Mouse (Mus musculus): Measurements from ENCODE around the gene Zfp941.

Zfp941 gene

DNA sequence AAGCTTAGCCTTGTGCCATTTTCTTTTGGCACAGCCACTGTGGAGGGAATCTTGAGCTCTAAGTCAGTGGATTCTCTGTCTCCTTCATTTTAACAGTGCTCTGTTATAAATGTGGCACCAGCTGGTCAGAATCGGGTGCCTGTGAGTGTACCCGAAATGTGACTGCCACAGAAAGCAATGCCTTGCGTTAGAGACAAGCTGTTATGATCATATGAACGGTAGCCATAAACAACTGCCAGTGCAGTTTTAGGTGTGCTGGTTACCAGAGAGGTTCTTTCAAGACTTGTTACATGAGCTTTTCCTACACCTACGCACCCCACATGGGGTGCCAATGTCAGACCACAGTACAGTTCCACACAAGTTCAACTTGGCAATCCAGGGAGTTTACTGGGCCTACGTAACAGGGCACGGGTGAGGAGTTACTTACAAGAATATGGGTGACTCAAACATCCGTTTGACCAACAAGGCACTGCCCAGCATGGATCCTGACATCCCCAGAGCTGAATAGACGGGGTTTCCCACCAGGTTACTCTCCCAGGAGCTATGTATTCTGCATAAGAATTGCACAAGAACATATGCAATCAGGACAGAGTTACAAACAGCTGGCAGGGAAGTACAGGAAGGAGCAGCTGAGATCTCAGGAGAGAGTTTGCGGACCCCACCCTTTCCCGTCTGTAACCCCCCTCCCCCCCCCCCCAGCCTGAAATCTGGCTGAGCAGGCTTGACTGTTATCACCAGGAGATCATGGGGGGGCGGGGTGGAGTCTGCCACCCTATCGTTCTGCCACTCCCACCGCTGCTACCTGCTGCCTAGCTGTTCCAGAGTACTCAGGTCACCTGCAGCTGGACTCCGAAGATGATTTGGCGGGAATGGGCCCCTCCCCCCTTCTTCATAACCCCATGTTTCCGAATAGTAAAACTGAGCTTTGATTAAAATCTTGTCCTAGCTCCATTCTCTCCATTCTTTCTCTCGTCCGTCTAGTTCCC lies 19.1 kb upstream of the Zfp941 start:
- no peak for DNase-seq (ENCODE audit: low spot score)

GRCm38 (mm10) chr7:140839556-140839955 lies 17.6 kb upstream of the Zfp941 start:
- DNase-seq (ENCODE audit: low spot score) = no peak

DNA sequence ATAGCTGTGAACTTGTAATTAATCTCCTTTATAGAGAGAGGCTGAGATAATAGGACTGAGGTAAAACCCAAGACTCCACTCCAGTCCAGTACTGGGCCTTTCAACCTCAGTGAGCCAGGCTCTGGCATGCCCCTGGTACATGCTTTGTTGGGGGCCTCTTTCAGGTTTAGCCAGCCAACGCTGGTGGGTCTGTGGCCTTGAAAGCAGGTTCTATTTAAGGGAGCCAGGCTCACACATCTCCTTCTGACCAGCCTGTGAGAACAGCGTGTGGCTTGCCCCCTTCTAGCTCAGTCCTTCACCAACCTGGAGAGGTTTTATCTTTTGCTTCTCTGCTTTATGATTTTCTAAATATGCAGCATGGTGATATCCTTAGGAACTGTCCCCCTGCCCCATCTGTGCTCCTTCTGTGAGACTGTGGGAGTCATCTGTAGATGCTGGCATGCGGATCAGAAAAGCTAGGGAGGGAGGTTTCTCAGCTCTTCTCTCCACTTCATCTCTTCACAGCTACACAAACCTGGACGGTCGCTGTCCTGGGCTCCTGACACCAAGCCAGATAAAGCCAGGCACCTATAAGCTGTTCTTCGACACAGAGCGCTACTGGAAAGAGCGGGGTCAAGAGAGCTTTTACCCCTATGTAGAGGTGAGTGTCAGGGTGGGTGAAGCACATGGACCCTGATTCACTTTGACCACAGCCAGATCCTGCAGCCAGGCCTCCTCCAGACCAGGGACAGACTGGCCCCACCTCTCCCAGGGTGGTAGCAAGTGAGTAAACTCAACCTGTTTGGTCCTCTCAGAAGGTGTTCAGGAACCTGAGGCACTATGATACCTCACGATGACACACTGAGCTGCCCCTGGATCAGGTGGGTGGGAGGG lies 14.5 kb upstream of the Zfp941 start:
- no peak for DNase-seq (ENCODE audit: low spot score)

DNA sequence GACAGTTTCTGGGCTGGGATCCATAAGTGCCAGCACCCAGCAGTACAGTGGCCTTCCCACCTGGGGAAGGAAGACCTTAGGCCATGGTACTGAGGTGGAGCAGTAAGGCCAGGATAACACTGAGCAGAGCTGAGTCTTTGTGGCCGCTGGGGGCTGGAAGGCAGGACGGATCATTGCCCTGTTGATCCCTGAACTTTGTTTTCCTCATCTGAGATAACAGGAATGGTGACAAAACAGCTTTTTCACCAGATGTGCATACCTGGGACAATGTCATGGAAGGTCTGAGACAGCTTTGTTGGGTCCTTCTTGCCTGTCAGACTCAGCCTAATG lies 13.7 kb upstream of the Zfp941 start:
- no peak for DNase-seq (ENCODE audit: low spot score)

DNA sequence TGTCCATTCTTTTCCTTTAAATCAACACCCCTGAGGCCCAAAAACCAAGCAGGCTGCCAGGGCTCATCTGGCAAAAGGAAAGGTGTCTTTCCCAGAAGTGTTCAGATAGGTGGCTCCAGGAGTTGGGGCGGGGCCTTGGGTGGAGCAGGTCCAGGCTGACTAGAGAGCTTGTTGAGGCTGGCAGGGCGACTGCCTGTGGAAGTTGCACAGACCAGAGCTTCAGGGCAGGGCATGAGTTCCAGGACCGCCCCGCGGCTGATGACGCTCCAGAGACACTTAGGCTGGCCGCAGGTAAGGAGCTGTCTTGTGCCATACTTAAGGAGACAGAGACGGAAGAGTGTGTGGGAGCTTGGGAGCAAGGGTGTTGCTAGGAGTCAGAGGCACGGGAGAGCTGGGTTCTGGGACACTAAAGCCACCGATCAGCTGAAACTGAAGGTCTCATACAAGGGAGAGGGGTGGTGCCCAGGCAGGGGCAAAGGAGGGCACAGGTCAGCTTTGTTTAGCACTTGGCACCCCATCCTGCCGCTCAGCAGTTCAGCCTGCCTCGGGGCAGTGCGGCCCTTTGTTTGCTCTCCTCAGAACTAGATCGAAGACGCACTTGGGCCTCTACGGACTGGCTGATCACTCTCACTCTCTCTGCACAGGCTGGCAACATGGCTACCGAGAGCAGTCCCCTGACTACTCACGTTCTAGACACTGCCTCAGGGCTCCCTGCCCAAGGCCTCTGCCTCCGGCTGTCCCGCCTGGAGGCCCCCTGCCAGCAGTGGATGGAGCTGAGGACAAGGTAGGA lies 13.2 kb upstream of the Zfp941 start, which contains the start of gene Urah:
Gene Urah (plus strand): TSS at position 51 of the 790 bp plus-strand sequence.
- peak; percentile 74 for DNase-seq (ENCODE audit: low spot score)

DNA sequence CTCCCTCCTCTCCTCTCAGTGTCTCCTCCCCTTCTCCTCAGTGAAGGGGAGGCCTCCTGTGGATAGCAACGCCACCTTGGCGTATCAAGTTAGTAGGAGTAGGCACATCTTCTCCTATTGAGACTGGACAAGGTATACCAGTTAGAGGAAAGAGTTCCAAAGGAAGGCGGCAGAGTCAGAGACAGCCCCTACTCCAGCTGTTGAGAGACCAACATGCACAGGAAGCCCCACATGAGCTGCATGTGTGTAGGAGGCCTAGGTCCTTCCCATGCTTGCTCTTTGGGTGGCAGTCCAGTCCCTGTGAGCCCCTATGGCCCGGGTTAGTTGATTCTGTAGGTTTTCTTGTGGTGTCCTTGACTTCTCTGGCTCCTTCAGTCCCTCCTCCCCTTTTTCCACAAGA lies 11.4 kb upstream of the Zfp941 start:
- no peak for DNase-seq (ENCODE audit: low spot score)

DNA sequence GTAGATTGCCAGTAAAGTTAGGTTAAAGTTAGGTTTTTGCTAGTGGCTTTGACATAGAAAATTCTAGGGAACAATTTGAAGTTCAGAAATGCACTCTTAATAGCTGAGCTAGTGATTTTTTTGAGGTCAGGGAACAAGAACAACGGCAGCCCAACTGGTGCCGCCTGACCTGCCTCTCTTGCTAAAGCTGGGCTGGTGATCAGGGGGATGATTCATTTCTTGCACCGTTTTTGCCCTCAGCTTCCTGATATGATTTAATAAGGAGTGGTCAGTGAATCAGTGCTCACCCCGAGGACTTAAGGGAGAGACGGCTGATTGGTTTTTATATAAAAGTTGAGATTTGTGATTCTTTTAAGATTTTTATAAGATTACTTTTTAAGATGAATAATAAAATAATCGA lies 9.5 kb upstream of the Zfp941 start:
- DNase-seq (ENCODE audit: low spot score) = no peak

DNA sequence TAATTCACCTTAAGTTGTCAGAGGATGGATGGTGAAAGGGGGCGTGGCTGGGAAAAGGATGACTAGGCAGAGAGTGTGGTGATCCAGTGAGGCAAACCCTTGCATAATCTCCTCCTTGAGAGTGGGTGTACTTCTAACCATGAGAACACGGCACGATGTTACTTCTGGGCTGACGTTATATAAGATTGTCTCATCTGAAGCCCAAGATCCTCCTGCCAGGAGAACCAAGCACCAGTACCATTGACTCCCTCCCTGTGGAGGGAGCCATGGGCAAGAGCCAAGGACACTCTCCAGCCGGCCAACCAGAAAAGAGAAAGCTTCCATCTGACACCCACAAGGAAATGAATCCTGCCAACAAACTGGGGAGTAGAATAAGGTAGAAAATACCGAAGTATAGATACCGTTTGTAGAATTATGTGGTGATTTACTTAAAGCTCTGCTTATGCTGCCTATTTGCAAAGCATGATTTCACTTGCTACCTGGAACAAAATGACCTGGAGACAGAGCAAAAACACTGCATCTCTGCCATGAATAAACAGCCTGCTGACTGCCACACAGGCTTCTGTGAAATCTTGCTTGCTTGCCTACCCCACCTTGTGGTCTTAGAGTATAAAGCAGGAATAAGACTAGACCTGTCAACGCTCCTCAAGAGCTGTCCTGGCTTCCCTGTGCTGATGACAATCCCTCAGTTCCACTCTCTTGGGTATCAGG lies 6.3 kb upstream of the Zfp941 start:
- DNase-seq (ENCODE audit: low spot score) = peak; percentile 60

- no peak for DNase-seq (ENCODE audit: low spot score)
These were observed 753 bp upstream of the Zfp941 start for GRCm38 (mm10) chr7:140822731-140823130.

DNA sequence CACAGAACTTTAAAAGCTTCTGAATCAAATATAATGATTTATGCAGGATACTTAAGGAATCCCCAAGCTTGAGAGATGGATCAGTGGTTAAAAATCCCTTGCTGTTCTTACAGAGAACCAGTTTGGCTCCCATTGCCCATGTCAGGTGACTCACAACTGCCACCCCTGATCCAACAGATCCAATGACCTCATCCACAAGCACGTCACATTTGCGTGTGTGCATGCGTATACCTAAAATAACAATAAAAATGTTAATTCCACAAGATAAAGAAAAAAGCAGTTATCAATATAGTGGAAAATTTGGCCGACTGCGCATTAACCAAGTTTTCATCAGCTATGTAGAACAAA lies 699 bp downstream of the Zfp941 start:
- DNase-seq (ENCODE audit: low spot score) = no peak

- DNase-seq (ENCODE audit: low spot score) = no peak
These were observed 1.8 kb downstream of the Zfp941 start for GRCm38 (mm10) chr7:140820173-140820572.

- no peak for DNase-seq (ENCODE audit: low spot score)
These were observed 9.1 kb downstream of the Zfp941 start for GRCm38 (mm10) chr7:140812850-140813249.

DNA sequence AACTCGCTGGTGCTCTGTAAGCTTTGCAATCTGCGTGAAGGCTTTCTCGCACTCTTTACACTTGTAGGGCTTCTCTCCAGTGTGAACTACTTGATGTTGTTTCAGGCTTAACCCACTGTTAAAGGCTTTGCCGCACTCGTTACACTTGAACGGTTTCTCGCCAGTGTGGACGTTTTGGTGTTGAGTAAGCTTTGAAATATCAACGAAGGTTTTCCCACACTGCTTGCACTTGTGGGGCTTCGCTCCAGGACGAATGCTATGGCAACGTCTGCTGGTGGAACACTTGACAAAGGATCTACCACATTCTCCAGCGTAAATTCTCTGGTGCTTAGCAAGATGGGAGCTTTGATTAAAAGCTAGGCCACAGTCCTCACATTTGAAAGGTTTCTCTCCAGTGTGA lies 10.3 kb downstream of the Zfp941 start:
- DNase-seq (ENCODE audit: low spot score) = no peak

GRCm38 (mm10) chr7:140810496-140810895 lies 11.5 kb downstream of the Zfp941 start:
- no peak for DNase-seq (ENCODE audit: low spot score)

DNA sequence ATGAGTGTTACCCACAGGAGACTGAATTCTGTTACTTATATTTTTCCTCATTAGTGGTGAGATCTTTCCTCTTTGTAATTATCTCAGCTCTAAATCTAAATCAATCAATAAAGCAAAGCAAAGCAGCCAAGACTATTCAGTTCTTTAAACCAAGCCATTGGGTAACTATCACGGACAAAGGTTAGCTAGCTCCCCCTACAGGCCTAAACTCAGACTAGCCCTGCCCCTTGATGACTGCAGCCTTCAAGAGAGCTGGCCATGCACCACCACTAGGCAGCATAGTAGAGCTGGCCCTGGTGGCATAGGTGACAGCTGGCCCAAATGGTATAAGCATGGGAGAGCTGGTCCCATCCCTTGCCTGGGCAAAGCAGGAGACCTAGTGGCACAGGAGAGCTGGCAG lies 16.3 kb downstream of the Zfp941 start:
- DNase-seq (ENCODE audit: low spot score) = peak; percentile 59

DNA sequence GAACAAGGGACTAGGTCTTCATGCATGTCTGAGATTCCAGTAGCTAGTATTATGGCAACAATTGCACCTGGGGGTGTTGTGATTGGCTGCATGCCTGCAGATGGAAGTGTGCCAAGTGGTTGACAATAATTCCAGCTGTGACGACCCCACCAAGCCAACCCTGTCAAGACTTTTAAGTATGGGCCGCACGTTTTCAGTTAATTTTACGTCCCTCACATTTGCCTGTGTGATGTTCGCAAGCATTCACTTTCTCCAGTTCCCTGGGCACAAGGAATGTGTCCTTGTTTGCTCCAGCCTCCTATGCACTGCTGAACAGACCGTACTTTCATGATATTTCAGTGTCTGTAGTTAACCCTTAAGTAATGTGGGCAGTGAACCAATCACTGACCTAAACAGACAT lies 19.3 kb downstream of the Zfp941 start:
- no peak for DNase-seq (ENCODE audit: low spot score)

DNA sequence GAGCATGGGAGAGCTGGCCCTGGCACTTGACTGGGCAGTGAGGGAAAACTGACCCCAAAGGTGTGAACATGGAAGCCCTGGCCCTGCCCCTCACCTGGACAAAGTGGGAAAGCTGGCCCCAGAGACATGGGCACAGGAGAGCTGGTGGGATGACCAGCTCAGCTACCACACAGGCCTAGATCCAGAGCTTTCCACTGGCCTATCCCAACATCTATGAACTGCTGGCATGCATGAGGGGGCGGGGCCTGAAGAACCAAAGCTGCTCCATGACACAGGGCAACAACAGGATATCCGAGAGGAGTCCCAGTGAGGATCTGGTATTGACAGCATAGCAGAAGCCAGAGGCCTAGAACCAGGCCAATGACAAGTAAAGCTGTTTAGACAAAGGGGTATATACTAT lies 23.8 kb downstream of the Zfp941 start:
- no peak for DNase-seq (ENCODE audit: low spot score)

- no peak for DNase-seq (ENCODE audit: low spot score)
These were observed 24.4 kb downstream of the Zfp941 start for GRCm38 (mm10) chr7:140797619-140798018.

DNA sequence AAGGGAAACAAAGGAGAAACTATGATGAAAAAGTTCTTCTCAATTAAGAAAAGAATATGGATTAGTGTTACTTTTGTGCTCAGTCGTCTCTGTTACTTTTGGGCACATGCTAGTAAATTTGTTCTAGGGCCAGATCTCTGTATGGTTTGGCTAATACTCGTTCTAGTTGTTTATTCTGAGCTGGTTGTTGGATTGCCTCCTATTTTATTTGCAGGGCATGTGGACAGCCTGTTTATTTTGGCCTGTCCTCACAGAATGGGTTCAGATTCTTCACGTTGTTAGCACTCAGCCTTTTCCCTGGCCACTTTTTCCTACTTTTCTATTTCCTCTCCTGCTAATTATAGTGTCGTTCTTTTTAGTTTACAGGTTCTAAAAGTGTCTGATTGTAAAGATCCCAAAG lies 28.4 kb downstream of the Zfp941 start:
- DNase-seq (ENCODE audit: low spot score) = no peak

- no peak for DNase-seq (ENCODE audit: low spot score)
These were observed 33.9 kb downstream of the Zfp941 start for GRCm38 (mm10) chr7:140788053-140788435.

DNA sequence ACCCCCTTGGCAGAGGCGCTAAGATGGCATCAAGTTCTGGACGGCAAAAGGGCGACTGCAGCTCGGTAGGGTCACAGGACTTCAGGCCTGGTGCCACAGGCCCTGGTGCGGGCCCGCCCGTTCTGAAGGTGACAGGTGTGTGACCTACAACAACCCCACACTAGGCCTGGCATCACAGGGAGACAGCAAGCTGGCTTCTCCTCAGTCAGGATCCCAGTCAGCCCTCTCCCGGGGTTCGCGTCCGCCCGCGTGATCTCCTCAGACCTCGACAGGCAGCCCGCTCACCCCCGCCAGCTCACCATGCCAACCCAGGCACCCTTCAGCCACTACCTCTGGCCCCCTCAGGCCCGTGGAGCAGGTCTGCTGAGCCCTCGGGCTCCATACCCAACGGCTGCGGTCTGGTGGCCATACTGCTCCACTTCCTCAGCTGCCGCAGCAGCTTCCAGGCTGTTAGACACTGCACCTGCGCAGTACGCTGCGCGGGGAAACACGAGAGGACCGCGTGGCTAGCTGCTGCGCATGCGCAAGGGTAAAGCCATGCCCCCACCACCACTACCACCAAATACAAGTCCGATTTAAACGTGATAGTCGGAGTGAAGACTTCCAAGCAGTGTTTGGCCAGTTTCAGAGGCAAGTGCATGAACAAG lies 34.4 kb downstream of the Zfp941 start, which contains the start of gene Syce1:
Gene Syce1 (minus strand): TSS at position 447 of the 647 bp plus-strand sequence.
- no peak for DNase-seq (ENCODE audit: low spot score)
